Mouse (Mus musculus): ENCODE measurements around the gene Cerk.
"Not testable (repeated sequence)": the region's sequence is repeated elsewhere in the genome, so short reads cannot be mapped to it uniquely, and the experiment has no call there.

The Cerk gene

GRCm38 (mm10) chr15:86185689-86186569 is at the start of gene Cerk:
Cerk (minus strand) TSS chr15:86186141.
- DNase-seq (ENCODE audit: low spot score in 2 of 2), result peak; percentile 66 to 83

GRCm38 (mm10) chr15:86234517-86235441 is 48.8 kb upstream of the Cerk start:
- peak; percentile 60 to 82 for DNase-seq (ENCODE audit: low spot score in 2 of 2)

GRCm38 (mm10) chr15:86234001-86234400 is 48.1 kb upstream of the Cerk start:
- no peak for DNase-seq (ENCODE audit: low spot score in 2 of 2)

DNA sequence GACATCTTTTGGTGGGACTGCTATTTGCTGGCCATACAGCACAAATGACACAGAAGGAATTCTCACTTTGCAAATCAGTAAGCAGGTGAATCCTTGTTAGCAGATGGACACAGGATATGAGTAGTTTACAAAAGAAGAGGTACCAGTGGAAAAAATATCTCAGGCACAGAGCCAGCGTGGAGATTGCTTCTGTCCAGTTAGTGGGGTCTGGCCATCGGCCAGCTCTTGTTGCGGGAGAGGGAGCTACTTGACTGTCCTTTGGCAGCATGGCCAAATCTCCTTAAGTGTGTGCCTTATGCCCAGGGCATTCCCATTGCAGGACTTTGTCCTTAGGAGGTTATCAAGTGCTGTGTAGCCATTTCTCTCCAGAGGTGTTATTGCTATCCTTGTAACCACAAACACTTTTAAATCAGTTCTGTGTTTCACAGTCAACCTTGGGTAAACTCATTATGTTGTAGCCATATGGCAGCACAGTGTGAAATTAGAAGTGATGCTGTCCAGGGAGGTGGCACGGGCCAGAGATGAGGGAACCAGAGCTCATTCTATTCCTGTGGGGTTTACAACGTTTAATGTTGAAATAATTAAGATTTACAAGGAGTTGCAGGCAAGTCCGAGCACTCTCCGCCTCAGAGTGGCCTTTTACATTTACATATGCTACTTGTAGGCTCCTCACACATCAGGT is 46.0 kb upstream of the Cerk start:
- DNase-seq (ENCODE audit: low spot score in 2 of 2), result no peak

GRCm38 (mm10) chr15:86231170-86231569 is 45.2 kb upstream of the Cerk start:
- no peak for DNase-seq (ENCODE audit: low spot score in 2 of 2)

GRCm38 (mm10) chr15:86229623-86230022 is 43.7 kb upstream of the Cerk start:
- no peak for DNase-seq (ENCODE audit: low spot score in 2 of 2)

GRCm38 (mm10) chr15:86229088-86229487 is 43.1 kb upstream of the Cerk start:
- no peak for DNase-seq (ENCODE audit: low spot score in 2 of 2)

- no peak for DNase-seq (ENCODE audit: low spot score in 2 of 2)
Measured at GRCm38 (mm10) chr15:86228186-86228585, 42.2 kb upstream of the Cerk start.

- no peak for DNase-seq (ENCODE audit: low spot score in 2 of 2)
Measured at GRCm38 (mm10) chr15:86226968-86227367, 41.0 kb upstream of the Cerk start.

- DNase-seq (ENCODE audit: low spot score in 2 of 2), result no peak
Measured at GRCm38 (mm10) chr15:86226221-86226620, 40.3 kb upstream of the Cerk start.

GRCm38 (mm10) chr15:86224972-86225551 is 39.1 kb upstream of the Cerk start:
- peak in 1 of 2 experiments; percentile 68 for DNase-seq (ENCODE audit: low spot score in 2 of 2)

DNA sequence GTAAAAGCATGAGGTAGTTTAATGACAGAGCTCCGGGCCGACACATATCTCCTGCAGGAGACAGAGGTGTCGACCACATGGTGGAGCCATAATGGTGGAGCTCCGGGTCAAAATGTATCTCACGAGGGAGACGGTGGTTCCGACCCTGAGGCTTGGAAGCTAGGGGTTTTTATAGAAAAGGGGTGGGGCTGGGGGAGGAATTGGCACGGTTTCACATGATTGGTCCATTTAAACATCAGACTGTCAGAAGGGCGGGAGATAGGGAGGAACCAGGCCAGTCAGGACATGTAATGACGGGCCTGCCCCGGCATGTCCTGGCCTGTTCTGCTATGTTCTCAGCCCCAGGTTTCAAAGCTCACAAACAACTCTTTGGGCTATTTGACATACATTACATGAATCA is 36.0 kb upstream of the Cerk start:
- not testable (repeated sequence) for DNase-seq (ENCODE audit: low spot score in 2 of 2)

GRCm38 (mm10) chr15:86221369-86221768 is 35.4 kb upstream of the Cerk start:
- DNase-seq (ENCODE audit: low spot score in 2 of 2), result no peak

DNA sequence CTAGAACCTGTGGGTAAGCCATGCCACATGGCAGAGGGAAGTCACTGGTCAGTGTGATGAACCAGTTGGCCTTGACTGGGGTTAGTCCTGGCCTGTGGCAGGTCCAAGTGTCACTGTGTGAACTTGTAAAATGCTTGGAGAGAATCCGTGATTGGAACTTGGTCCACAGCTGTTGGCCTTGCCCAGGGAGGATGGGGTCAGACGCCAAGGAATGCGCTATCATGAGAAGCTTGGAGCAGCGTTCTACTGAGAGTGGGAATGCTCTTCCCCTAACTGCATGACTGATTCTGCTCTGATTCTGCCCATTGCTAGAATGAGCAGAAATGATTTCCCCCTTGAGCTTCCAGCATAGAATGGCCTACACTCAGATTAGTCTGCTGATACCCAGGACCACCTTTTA is 34.8 kb upstream of the Cerk start:
- DNase-seq (ENCODE audit: low spot score in 2 of 2), result no peak

DNA sequence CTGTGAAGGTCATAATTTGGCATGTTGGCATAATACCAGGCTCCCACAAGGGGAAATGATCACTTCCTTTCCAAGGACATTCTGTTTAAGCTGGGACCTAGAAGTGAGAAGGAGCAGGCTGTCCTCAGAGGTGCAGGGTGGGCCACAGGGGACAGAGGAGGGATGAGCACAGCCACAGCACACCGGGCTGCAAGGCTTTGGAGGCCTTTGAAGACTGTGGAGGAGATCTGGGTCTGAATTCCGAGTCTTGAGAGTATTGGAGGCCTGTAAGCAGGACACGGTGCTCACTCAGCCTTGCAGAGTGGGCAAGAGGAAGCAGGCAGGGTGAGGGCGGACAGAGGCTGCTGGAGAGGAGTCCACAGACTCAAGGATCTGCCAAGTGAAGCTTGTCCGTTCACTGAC is 34.3 kb upstream of the Cerk start:
- DNase-seq (ENCODE audit: low spot score in 2 of 2), result no peak

DNA sequence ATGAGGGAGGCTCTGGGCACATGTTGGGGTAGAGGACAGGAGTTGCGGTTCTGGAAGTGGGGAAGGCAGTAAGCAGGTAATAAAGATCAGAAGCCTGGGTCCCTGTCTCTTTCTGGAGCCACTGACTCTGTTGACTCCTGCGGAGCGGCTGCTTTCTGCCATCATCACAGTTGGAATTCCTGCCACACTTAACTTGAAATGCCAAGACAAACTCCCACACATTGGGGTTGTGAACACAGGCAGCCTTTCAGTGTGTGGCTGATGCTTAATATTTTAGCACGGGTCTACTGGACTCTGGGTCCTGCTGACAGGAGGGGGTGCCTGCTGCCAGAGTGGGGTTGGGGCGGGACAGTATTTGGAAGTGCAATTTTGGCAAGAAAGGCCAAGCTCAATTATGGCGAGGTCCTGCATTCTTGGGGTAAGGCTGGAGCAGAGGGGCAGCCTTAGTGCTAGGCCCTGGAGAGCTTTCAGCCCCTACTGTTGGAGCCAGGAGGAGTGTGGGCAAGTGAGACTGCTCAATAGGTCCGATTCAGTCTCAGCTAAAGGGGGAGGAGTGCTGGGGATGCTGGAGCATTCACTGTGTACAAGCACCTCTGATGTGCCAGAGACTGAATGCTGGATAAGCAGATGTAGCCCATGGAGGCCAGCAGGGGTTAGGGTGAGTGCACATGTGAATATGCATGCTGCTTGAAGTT is 33.7 kb upstream of the Cerk start:
- no peak for DNase-seq (ENCODE audit: low spot score in 2 of 2)

GRCm38 (mm10) chr15:86216641-86217040 is 30.7 kb upstream of the Cerk start:
- not testable (repeated sequence) for DNase-seq (ENCODE audit: low spot score in 2 of 2)

GRCm38 (mm10) chr15:86214549-86215201 is 28.7 kb upstream of the Cerk start:
- DNase-seq (ENCODE audit: low spot score in 2 of 2), result no peak

- peak; percentile 90 to 91 for DNase-seq (ENCODE audit: low spot score in 2 of 2)
Measured at GRCm38 (mm10) chr15:86213753-86214548, 28.0 kb upstream of the Cerk start, which contains the start of gene Tbc1d22a. Tbc1d22a (plus strand) TSS chr15:86214459.

Data from right cerebral cortex, postnatal 36 days (tissue).